Mouse (Mus musculus): ENCODE data around the gene Stil.
"Not testable (repeated sequence)": the region's sequence is repeated elsewhere in the genome, so short reads cannot be mapped to it uniquely, and the experiment has no call there.

- not testable (repeated sequence) for TF ChIP-seq CTCF (IDR thresholded peaks at IDR 0.05; ENCODE audit: borderline replicate concordance, control insufficient read depth, extremely low read depth, insufficient read depth, low read length, poor library complexity); POLR2A (IDR thresholded peaks at IDR 0.05; ENCODE audit: control insufficient read depth, extremely low read depth, insufficient read depth, low read length, poor library complexity)
Observed at GRCm38 (mm10) chr4:114960881-114961280, 39.1 kb upstream of the Stil start.

Measured in thymus, adult 2 months (tissue).